Mouse (Mus musculus) layer of hippocampus, adult 8-10 months (tissue): ENCODE measurements around the gene Sox1. TPM values are rescaled to one million over a fixed set of nuclear protein-coding genes. Genes with fewer than 3 reads are reported as not detected.

Experiments
- DNase-seq, 2 experiments: peaks; one replicate each; pipeline ENCODE4 v3.0.0; 2022; ENCODE audit warnings: low spot score in 2 of 2
- total RNA-seq, 4 experiments: library from RNA; stranded (reverse); gene quantifications; 2 replicates each; pipeline ENCODE4 v1.2.4; 2022

Sox1 gene
- total RNA-seq, 4 experiments from 2014 or later, result 9.3 to 10.7 (median 10.1) TPM

DNA sequence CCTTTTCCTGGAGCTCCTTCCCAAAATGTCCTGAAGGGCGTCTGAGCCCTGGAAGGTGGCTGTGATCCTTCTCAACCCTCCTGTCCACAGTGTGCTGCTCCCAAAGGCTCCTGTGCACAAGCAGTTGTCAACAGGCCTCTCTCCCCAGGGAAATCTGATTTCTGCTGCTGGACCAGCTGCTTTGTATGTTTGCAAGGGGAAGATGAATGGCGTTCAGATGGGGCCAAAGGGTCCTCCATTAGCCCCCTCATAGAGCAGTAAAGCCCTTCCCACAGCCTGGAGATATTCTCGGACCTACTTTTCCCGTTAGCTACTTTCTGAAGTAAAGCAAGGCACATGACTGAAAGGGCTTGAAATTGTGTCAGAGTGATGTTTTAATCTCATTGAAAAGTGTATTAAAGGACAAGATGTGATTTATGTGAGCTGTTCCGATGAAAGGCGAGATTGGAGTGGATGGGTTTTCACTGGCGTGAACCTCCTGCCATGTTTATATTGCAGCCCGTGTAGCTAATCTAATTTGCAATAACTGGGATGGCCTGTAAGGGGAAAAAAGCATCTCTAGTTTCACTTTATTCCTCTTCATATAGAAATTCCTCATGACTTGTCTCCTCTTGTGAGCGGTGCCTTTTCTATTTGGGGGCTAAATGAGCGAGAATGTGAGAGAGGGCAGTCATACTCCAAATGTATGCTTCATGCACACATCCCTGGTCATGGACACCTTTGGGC, 6.5 kb upstream of the Sox1 start:
- DNase-seq, result no peak

DNA sequence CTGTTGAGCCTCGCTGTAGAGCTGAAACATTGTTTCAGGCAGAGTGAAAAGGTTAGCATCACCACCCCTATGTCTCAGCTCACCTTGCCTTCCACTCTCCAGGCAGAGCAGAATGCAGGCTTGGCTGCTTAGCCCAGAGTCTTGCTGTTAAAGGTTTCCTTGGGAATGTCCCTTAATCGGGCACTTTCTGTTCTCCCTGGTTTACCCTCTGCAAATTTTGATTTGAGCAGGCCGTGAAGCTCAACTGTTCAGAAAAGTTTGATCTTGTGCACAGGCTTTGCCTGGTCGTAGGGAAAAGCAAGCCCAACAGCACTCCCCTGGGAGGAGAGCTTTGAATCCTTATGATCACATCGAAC, 6.0 kb upstream of the Sox1 start:
- no peak for DNase-seq

DNA sequence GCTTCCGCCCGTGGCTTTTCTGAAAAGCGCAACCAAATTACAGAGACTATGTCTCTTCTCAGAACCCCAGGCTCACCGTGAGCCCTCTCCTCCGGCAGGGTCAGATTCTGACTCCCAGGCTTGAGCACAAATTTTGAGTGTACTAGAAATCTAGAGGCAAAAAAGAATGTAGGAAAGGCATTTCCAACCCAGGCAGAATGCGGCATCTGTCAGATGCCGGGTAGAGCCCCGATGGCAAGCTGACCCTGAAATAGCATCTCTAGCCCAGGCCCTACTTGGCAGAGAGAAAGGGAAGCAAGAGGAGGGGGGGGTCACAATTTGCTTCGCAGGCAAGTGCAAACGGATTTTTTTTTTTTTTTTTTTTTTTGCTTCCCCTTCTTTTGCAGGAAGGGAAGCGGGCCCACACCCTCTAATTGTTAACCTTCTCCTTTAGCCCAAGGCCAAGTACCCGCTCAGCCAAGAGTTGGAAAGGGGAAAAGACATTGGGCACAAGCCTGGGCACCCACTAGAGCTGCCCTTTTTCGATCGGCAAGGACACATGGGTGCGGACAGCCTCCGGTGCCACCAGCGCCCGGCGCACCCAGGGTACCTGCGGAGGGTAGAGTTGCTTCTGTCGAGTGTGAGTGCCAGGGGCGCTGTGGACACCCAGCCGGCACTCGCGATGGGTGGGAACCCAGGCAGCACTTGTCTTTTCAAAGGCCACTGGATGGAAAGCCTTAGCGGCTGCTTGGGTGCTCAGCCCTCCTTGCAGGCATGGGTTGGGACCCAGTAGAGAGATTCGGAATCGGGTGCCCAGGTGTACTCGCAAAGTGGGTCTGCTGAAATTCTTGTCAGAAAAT, 5.1 kb upstream of the Sox1 start:
- no peak for DNase-seq

DNA sequence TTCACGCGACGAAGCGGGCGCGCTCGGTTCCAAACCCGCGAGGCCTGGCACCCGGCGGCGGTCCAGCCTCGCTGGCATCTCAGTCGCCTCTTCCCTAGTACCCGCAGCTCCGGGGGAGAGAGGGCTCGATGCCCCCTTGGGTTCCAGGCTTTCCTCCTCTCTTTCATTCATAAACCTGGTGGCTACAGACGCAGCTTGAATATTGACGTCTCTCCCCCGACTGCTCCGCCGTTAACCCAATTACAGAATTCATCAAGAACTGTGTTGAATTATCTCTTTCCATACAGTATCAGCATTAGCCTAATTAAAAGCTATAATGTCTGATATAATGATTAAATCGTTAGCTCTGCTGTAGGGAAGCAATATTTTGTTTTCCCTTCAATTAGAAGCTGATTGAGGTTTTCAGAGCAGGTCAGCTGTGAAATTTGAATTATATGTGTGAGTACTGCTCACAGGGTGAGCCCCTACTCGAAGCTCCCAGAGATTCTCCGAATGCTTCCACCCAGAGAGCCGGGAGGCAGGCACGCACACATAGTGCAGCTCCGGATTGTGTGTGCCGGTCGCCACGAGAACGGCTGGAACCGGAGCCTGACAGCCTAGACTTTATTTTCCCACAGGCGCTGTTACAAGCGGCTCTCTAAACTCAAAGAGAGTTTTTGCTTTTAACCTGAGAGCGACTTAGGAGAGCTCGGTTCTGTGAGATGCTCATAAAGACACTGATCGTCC, 4.3 kb upstream of the Sox1 start:
- no peak for DNase-seq

DNA sequence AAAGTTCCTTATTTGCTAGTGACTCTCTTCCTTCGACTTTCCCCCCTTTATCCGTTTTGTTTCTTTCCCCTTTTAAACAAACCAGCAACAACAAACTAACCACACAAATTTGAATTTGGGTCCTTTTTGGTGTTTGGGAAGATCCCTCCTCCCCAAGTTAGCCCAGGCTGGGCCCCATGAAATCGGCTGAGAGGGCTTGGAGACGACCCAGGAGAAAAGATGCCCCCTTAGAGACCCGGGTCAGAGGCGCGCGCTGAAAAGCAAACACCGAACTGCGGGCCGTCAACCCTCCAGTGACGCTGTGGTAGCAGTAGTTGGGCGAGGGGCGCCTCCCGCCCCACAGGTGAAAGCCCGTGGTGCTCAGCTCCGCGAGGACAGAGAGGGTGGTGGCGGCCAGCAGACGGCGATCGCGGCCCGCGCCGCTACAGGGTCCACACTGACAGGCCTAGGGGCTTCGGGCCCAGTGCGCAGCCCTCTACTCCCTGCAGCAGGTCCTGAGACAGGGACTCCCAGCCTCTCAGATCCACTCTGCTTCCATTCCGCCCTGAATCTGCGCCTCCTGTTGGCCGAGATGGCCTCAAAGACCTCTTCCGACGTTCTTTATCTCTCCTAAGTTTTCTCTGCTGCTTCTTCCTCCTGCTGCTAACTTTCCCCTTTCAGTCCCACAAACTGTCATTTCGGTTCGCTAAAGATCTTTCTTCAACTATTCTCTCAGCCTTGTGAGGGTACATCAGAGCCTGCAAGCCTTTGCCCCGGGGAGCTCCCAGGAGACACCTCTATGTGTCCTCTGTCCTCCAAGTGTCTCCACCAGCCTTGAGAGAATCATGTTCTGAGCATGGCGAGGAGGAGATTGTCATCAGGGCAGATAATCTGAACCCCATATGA, 3.5 kb upstream of the Sox1 start:
- no peak for DNase-seq

DNA sequence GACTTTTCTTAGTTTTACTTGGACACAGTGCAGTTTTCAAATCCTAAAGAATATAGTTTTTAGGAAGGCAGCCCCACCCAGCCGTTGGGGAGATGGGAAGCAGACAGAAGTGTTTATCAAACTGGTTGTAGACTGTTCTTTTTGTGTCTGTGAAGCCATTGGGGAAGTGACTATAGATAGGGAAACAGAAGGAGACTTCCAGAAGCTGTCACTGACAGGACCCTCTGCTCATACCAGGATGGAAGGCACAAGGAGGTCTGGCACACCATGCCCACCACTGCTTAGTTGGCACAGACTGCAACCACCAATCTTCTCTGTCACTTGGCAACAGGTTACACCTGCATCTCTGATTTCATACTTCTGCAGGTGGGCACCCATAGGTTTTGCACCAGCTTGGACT, 2.3 kb upstream of the Sox1 start:
- DNase-seq, result no peak

DNA sequence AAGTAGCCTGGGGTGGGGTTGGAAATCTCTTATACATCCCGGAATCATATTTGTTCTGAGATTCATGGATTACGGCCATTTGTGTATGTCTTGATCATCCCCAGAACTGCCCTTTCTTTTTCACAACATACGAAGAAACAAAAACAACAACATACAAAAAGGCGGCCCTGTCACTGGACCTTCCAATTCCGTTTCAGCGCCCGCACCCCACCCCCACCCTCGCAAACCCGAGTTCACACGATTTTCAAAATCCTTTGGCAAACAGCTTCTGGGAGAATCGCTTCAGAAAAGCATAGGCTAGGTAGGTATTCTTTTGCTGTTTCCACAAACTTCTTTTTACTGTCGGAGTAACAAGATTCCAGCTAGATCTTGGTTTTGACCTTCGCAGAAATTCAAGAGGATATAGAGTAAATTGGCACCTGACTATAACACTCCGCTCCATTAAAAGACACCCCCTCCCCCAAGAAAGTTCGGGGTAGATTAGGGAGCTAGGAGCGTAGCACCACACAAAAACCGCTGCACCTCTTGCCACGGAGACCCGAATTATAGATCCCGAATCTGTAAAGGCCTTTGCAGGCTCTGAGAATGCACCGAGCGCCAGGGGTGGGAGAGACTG, 602 bp upstream of the Sox1 start:
- DNase-seq, result peak in 1 of 2 experiments; percentile 9

DNA sequence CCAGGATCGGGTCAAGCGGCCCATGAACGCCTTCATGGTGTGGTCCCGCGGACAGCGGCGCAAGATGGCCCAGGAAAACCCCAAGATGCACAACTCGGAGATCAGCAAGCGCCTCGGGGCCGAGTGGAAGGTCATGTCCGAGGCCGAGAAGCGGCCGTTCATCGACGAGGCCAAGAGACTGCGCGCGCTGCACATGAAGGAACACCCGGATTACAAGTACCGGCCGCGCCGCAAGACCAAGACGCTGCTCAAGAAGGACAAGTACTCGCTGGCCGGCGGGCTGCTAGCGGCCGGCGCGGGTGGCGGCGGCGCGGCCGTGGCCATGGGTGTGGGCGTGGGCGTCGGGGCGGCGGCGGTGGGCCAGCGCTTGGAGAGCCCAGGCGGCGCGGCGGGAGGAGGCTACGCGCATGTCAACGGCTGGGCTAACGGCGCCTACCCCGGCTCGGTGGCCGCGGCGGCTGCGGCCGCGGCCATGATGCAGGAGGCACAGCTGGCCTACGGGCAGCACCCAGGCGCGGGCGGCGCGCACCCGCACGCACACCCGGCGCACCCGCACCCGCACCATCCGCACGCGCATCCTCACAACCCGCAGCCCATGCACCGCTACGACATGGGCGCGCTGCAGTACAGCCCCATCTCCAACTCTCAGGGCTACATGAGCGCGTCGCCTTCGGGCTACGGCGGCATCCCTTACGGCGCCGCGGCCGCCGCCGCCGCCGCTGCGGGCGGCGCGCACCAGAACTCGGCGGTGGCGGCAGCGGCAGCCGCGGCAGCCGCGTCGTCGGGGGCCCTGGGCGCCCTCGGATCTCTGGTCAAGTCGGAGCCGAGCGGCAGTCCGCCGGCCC, 1.6 kb downstream of the Sox1 start:
- no peak for DNase-seq

DNA sequence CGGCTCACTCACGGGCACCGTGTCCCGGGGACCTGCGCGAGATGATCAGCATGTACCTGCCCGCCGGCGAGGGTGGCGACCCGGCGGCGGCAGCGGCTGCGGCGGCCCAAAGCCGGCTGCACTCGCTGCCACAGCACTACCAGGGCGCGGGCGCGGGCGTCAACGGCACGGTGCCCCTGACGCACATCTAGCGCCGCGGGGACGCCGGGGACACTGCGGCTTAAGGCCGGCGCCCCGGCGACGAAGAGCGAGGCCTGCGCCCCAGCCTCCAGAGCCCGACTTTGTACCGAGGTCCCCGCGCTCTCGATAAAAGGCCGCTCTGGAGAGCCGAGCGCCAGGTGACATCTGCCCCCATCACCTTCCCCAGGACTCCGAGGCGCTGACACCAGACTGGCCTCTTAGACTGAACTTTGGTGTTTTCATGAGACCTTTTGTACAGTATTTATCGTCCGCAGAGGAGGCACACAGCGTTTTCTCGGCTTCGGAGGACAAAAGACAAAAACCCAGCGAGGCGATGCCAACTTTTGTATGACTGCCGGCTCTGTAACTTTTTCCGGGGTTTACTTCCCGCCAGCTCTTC, 2.3 kb downstream of the Sox1 start:
- no peak for DNase-seq

DNA sequence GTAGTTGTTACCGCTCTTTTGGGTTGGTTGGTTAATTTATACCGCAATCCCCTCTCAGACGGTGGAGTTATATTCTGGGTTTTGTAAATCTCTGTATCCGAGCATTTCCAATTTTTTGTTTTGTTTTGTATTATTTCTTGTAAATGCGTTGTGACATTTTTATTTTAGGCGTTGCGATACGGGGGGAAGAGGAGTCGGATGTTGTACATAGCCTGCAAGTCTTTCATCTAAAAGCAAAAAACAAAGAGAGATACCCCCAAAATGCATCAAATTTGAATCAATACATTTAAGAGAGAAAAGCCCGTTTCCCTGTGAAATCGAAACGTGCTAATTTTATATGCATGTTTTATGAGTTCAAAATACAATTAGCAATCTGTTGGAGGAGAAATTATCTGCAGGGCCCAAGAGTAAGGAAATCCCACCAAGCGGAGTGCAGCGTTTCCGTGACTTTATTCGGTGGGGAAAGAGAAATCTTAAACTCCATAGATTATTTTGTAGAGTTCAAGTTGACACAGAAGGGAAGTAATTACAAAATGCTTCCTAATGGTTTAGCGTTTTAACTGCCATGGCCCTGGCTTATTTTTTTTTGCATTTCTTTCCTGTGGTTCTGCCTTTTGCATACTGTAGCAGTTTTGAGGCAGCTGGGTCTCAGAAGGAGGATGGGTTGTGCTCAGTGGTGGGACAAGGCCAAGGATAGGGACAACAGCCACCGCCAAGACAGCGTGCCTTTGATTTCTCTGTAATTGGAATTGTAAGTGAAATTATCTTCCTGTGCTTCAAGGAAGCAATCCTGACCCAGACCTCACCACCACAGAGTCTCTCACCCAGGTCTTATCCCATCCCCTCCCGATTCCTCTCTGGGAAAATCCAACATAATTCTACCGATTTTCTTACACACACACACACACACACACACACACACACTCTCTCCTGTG, 3.2 kb downstream of the Sox1 start:
- DNase-seq, result no peak

DNA sequence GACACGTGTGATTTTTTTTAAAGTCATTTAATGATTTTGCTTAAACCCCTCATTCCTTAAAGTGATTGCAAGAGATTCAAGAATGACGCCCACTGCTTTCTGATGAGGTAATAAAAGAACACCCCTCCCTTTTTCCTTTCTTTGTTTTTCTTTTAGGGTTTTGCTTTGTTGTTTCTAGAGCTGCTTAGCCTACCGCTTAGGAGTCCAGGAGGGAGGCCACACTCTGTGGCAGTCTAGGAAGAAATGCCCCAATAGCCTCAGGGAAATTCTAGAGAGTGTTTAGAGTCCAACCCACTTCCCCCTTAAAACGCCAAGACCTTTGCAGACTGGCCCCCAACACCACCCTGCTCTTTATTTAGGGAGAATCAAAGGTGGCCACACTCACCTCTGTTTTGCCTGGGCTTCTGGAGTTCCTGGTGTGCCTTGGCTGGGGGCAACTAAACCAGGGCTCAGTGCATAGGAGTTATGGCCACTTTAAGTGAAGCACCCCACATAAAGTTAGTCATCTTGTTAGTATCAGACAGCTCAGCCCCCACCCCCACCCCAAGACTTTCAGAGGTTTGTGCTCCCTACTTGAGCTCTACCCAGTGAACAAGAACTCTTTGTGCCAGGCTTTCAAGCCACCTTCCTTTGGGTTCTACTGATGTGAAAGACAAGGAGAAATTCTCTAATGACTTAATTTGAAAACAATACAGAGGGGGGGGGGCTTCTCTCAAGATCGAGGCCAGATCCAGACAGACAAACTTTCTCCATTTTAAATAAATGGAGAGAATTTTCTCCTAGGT, 4.5 kb downstream of the Sox1 start:
- DNase-seq, result no peak

DNA sequence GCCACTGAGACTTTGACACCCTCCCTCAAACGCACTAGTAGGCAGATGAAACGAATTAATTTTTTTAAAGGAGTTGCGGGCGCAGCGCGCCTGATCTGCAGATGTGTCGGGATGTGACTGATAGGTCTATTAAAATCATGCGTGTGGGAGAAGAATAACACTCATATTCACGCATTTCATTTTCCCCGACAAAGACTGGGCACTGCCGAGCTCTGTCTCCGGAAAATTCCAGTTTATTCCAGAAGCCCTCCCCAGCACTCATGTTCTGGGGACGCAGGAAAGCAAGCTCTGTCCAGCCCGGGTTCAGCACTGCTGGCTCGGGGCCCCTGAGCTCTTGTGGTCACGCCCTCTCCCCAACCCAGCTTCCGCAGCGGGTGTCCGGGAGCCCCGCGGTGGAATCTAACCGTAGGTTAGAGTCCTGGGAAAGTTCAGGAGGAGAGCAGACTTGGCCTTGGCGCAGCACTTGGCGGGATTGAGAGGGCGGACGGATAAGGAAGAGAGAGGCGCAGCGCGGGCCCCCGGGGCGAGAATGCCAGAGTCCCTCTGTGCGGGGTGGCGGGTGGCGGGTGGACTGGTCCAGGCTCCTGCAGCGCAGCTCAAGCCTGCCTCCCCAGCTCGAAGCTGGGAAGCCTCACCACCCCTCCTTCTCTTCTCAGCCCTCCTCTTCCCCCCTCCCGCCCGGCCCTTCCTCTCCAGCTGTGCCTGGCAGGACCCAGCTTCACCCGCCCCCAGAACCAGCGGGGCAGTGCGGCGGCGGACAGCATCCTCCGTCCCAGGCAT, 5.7 kb downstream of the Sox1 start:
- DNase-seq, result peak; percentile 51 to 55

DNA sequence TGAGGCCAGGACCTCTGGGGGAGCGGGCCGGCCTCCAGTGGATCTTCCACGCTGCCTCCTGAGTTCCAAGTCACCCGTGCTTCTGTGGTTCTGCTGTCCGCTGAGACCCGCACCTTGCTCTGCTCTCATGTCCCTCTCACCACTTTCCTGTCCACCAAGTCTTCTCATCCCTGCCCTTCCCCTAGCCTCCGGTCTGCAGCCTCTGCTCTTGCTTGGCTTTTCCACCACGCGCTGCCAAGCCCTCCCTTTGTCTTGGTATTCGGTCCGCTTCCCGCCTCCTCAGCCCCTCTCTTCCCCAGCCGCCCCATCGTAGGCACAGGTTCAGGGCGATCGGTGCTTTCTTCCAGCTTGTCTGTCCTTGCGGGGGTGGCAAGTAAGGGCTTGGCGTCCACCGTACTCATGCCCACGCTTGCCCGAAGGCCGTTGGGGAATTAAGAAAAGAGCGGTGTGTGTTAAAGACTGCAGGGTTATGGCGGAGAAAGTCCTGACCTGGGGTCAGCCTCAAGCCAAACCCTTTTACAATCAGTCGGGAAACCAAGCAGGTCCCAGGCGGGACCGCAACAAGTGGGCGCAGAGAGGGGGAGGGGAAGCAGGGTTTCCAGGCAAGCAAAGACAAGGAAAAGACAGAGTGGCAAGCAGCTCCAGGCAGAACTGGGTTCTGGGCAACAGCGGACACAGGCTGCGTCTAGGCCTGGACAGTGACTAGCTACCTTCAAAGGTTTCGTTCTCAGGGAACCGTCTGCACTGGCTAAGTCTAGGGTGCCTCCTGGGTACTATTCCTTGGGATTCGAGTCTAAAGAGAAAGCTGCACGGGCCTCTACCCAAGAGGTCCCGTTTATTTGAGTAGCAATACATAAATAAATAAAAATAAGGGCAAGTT, 6.5 kb downstream of the Sox1 start:
- DNase-seq, result peak in 1 of 2 experiments; percentile 11

DNA sequence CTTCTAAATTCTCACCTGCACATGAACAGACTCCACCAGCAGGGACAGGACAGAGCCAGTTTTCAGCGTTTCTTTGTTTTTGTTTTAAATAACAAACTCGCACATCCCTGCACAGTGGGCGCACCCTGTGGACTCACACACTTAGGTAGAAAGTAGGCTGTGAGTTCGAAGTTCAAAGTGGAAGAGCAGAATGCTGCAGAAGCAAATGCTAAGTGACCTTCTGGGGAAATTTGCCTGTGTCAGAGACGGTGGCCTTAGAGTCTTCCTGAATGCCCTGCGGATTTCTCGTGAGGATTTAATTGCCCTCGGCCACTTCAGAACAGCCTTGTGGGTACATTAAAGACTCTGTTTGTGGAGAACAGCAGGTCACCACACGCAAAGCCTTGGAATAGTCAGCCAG, 7.6 kb downstream of the Sox1 start:
- no peak for DNase-seq

DNA sequence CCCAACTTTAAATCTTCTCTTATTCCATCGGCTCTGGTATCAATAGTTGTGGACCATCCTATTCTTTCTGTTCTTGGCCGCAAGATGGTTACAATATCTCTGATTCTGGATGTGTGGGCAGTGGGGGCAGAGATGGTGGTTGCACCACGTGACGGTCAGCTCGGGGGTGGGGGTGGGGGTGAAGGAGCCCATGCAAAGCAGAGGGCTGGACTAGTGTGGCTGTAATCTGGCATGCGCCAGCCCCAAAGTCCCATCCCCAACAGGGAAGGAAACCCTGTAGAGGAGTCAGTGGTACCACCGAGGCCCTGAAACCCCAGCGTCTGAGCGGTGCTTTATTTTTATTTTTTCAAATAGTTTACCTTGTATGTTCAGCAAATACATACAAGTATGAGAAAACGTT, 12.9 kb downstream of the Sox1 start:
- DNase-seq, result no peak

DNA sequence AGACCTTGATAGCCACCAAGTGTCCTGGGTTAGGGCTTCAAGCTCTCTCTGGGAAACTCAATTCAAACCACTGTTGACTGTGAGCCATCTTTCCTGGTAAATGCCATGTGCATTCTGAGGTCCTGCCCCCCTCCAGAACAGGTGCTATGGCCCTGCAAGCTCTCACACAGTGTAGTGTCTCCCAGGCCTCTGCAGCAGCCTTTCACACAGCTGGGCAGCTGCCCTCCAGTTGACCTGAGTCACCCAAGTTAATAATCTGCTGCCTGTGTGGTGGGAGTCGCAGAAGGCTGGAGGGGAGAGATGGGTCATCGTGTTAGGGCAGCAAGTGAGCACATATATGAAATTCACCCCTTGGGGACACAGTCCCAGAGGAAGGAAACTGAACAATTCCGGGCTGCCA, 14.9 kb downstream of the Sox1 start:
- DNase-seq, result no peak
